Mouse (Mus musculus) cortical plate, adult 2 months (tissue): Measurements from ENCODE around the gene Arl2bp.

Experiments
- CTCF ChIP-seq: fragments of 200-500 bp; IDR thresholded peaks from 2 replicates; pipeline ENCODE4 v1.5.1; 2011; ENCODE audit warnings: mild to moderate bottlenecking, control low read depth, low read length; ENCODE audit not compliant: insufficient read depth; ENCODE audit errors: extremely low read depth
- POLR2A ChIP-seq: fragments of 200-500 bp; IDR thresholded peaks from 2 replicates; pipeline ENCODE4 v1.6.1; 2011; ENCODE audit warnings: mild to moderate bottlenecking, low read length, control low read depth; ENCODE audit not compliant: insufficient read depth; ENCODE audit errors: extremely low read depth

- TF ChIP-seq POLR2A (no peak), CTCF (no peak)
Measured at GRCm38 (mm10) chr8:94660418-94660817, 6.0 kb upstream of the Arl2bp start.
